Mouse (Mus musculus) liver, embryonic 12.5 days (tissue): ENCODE measurements around the gene Kctd21. TPM values are rescaled to one million over a fixed set of nuclear protein-coding genes. Genes with fewer than 3 reads are reported as not detected.

Source experiments
- ATAC-seq: fragments of 200-750 bp; cut with Nextera tagmentation; 2 replicates; pipeline ENCODE4 v1.8.0; 2017; ENCODE audit warnings: moderate number of reproducible peaks, mild to moderate bottlenecking, moderate library complexity
- H3K27ac ChIP-seq: fragments of 300-500 bp; sonication (generic); 2 replicates; pipeline ENCODE4 v1.5.1; 2016; ENCODE audit warnings: mild to moderate bottlenecking
- H3K27me3 ChIP-seq: fragments of 300-500 bp; sonication (generic); replicated peaks from 2 replicates; pipeline ENCODE4 v1.6.1; 2016; ENCODE audit warnings: mild to moderate bottlenecking, moderate library complexity
- H3K36me3 ChIP-seq: fragments of 300-500 bp; sonication (generic); 2 replicates; pipeline ENCODE4 v1.6.1; 2016; ENCODE audit warnings: mild to moderate bottlenecking, moderate library complexity
- H3K4me1 ChIP-seq: fragments of 300-500 bp; sonication (generic); 2 replicates; pipeline ENCODE4 v1.6.1; 2016
- H3K4me2 ChIP-seq: fragments of 300-500 bp; sonication (generic); 2 replicates; pipeline ENCODE4 v1.6.1; 2016; ENCODE audit warnings: mild to moderate bottlenecking, moderate library complexity
- H3K4me3 ChIP-seq: fragments of 300-500 bp; sonication (generic); 2 replicates; pipeline ENCODE4 v1.5.1; 2016; ENCODE audit warnings: mild to moderate bottlenecking, moderate library complexity
- H3K9ac ChIP-seq: fragments of 300-500 bp; sonication (generic); 2 replicates; pipeline ENCODE4 v1.6.1; 2016; ENCODE audit warnings: mild to moderate bottlenecking, moderate library complexity
- H3K9me3 ChIP-seq: fragments of 300-500 bp; sonication (generic); replicated peaks from 2 replicates; pipeline ENCODE4 v1.6.1; 2016; ENCODE audit warnings: mild to moderate bottlenecking, moderate library complexity
- WGBS: fragments of 180-500 bp; shearing (Covaris S2); methylation state at CpG from one replicate; pipeline ENCODE4 v1.1.7; 2016; ENCODE audit not compliant: insufficient replicate concordance; 5-methylcytosine and 5-hydroxymethylcytosine counted together
- polyA plus RNA-seq: library from polyadenylated mRNA; unstranded; fragments of >200 nt; fragmentation: Nextera tagmentation; extraction: Ambion mirVana; gene quantifications from 2 replicates; pipeline ENCODE4 v1.2.1, GENCODE M21; 2016

Kctd21 gene
- polyA plus RNA-seq, 1 experiment from 2014 or later = 1.1 TPM

- H3K36me3 ChIP-seq = peaks cover 59% of the 10 kb centered on the region
- peaks cover 6% of the 10 kb centered on the region; the same call in 1 of the 2 replicates for H3K4me1 ChIP-seq
- no peak overlapping the region for H3K4me2 ChIP-seq
- H3K9me3 ChIP-seq = no peaks in the 10 kb centered on the region
- H3K9ac ChIP-seq = no peak overlapping the region
- 82% methylated on average over 2 of the region's 2 CpGs for WGBS
- H3K27ac ChIP-seq = no peak overlapping the region
- no peak overlapping the region for H3K4me3 ChIP-seq
- H3K27me3 ChIP-seq = no peaks in the 10 kb centered on the region
- no peak for ATAC-seq
Measured at GRCm38 (mm10) chr7:97306813-97307212, 25.3 kb upstream of the Kctd21 start.

DNA sequence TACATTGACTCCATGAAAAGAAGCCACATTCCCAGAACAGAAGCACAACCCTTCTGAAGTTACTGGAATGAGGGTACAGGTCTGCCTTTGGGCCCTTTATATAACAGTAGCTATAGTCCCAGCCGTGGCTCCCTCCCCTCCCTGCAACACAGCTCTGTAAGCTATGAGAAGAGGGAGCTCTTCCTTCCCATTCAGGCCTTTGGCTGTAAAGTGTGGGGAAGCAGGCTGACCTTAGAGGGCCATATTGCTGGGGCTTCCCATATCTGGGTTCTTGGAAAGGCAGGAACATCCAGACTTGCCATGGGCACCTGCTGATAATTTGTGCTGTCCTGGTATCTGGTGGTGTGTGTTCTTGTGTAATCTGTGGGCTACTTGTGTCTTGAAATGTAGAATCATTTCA, 24.6 kb upstream of the Kctd21 start:
- H3K27ac ChIP-seq = no peak overlapping the region
- no peak overlapping the region for H3K9ac ChIP-seq
- peaks cover 6% of the 10 kb centered on the region; the same call in 1 of the 2 replicates for H3K4me1 ChIP-seq
- peaks cover 59% of the 10 kb centered on the region for H3K36me3 ChIP-seq
- 86% methylated on average over 1 of the region's 1 CpGs for WGBS
- H3K9me3 ChIP-seq = no peaks in the 10 kb centered on the region
- H3K4me2 ChIP-seq = no peak overlapping the region
- no peak overlapping the region for H3K4me3 ChIP-seq
- no peak for ATAC-seq
- no peaks in the 10 kb centered on the region for H3K27me3 ChIP-seq

GRCm38 (mm10) chr7:97309461-97310340, 22.4 kb upstream of the Kctd21 start:
- Histone ChIP-seq H3K27me3 (no peaks in the 10 kb centered on the region), H3K4me3 (no peak overlapping the region), H3K36me3 (peaks cover 39% of the 10 kb centered on the region), H3K27ac (no peak overlapping the region), H3K4me1 (peaks cover 6% of the 10 kb centered on the region; the same call in 1 of the 2 replicates), H3K9ac (no peak overlapping the region), H3K9me3 (no peaks in the 10 kb centered on the region), H3K4me2 (no peak overlapping the region)
- no peak for ATAC-seq
- WGBS = 65% methylated on average over 4 of the region's 4 CpGs

GRCm38 (mm10) chr7:97310341-97310635, 21.8 kb upstream of the Kctd21 start:
- Histone ChIP-seq H3K4me1 (peaks cover 5% of the 10 kb centered on the region; the same call in 1 of the 2 replicates), H3K9ac (no peak overlapping the region), H3K36me3 (peaks cover 34% of the 10 kb centered on the region), H3K4me2 (no peak overlapping the region), H3K9me3 (no peaks in the 10 kb centered on the region), H3K27me3 (no peaks in the 10 kb centered on the region), H3K27ac (no peak overlapping the region), H3K4me3 (no peak overlapping the region)
- no peak for ATAC-seq
- WGBS = 81% methylated on average over 3 of the region's 3 CpGs

GRCm38 (mm10) chr7:97311620-97312019, 20.5 kb upstream of the Kctd21 start:
- H3K9ac ChIP-seq = no peak overlapping the region
- no peak overlapping the region for H3K27ac ChIP-seq
- no peaks in the 10 kb centered on the region for H3K27me3 ChIP-seq
- H3K36me3 ChIP-seq = peaks cover 26% of the 10 kb centered on the region
- no peaks in the 10 kb centered on the region for H3K9me3 ChIP-seq
- no peak overlapping the region for H3K4me2 ChIP-seq
- no peak overlapping the region for H3K4me3 ChIP-seq
- ATAC-seq = no peak
- no peaks in the 10 kb centered on the region for H3K4me1 ChIP-seq
- WGBS = 80% methylated on average over 14 of the region's 14 CpGs

- no peak overlapping the region for H3K4me2 ChIP-seq
- H3K27ac ChIP-seq = no peak overlapping the region
- H3K4me3 ChIP-seq = no peak overlapping the region
- no peak for ATAC-seq
- WGBS = 85% methylated on average over 17 of the region's 17 CpGs
- no peaks in the 10 kb centered on the region for H3K4me1 ChIP-seq
- peaks cover 23% of the 10 kb centered on the region for H3K36me3 ChIP-seq
- H3K9ac ChIP-seq = no peak overlapping the region
- no peaks in the 10 kb centered on the region for H3K9me3 ChIP-seq
- no peaks in the 10 kb centered on the region; the same call in 1 of the 2 replicates for H3K27me3 ChIP-seq
Measured at GRCm38 (mm10) chr7:97312196-97312595, 19.9 kb upstream of the Kctd21 start.

- WGBS = 63% methylated on average over 6 of the region's 6 CpGs
Measured at GRCm38 (mm10) chr7:97312856-97313255, 19.3 kb upstream of the Kctd21 start.

GRCm38 (mm10) chr7:97313364-97313995, 18.6 kb upstream of the Kctd21 start:
- no peak overlapping the region for H3K27ac ChIP-seq
- no peaks in the 10 kb centered on the region for H3K4me1 ChIP-seq
- H3K9ac ChIP-seq = no peak overlapping the region
- H3K9me3 ChIP-seq = no peaks in the 10 kb centered on the region
- peaks cover 14% of the 10 kb centered on the region for H3K36me3 ChIP-seq
- H3K4me2 ChIP-seq = no peak overlapping the region
- no peak for ATAC-seq
- WGBS = 71% methylated on average over 7 of the region's 7 CpGs
- H3K4me3 ChIP-seq = no peak overlapping the region
- H3K27me3 ChIP-seq = no peaks in the 10 kb centered on the region; the same call in 1 of the 2 replicates

More at GRCm38 (mm10) chr7:97312856-97313255, 19.3 kb upstream of the Kctd21 start:
- Histone ChIP-seq H3K9ac (no peak overlapping the region), H3K36me3 (peaks cover 18% of the 10 kb centered on the region), H3K9me3 (no peaks in the 10 kb centered on the region), H3K27me3 (no peaks in the 10 kb centered on the region; the same call in 1 of the 2 replicates), H3K27ac (no peak overlapping the region), H3K4me2 (no peak overlapping the region), H3K4me1 (no peaks in the 10 kb centered on the region), H3K4me3 (no peak overlapping the region)
- no peak for ATAC-seq

DNA sequence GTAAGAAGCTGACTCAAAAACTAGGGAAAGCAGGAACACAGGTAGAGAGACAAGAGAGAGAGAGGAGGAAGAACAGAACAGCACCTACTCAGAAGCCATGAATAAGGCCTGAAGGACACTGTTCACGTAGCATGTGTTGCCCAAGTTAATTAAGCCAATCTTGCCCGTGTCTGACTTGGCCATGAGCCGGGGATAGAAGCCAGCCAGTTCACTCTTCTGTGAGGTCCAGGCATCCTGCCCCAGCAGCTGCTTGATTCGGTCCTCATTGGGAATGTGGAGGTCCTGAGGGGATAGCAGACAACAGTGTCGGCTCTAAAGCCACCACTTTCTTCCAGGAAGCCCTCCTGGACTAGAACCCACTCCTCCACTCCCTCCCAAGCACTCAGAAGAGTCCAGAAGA, 17.5 kb upstream of the Kctd21 start:
- ATAC-seq = no peak
- WGBS = 75% methylated on average over 5 of the region's 5 CpGs

DNA sequence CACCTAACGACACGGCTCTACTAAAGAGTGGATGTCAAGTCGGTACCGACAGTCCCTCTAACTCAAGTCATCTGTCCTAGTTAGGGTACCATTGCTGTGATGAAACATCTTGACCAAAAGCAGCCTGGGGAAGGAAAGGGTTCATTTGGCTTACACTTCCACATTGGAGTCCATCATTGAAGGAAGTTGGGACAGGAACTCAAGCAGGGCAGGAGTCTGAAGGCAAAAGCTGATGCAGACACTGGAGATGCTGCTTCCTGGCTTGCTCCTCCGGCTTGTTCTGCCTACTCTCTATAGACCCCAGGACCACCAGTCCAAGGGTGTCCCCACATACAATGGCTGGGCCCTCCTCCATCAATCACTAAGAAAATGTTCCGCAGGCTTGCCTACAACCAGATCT, 16.5 kb upstream of the Kctd21 start:
- no peak overlapping the region for H3K9ac ChIP-seq
- no peaks in the 10 kb centered on the region for H3K9me3 ChIP-seq
- H3K27ac ChIP-seq = no peak overlapping the region
- no peak overlapping the region for H3K4me2 ChIP-seq
- H3K36me3 ChIP-seq = no peaks in the 10 kb centered on the region
- H3K4me1 ChIP-seq = no peaks in the 10 kb centered on the region
- no peak overlapping the region for H3K4me3 ChIP-seq
- no peaks in the 10 kb centered on the region; the same call in 1 of the 2 replicates for H3K27me3 ChIP-seq
- no peak for ATAC-seq
- WGBS = 72% methylated on average over 6 of the region's 6 CpGs

More for the DNA sequence above, 17.5 kb upstream of the Kctd21 start:
- Histone ChIP-seq H3K4me2 (no peak overlapping the region), H3K27me3 (no peaks in the 10 kb centered on the region; the same call in 1 of the 2 replicates), H3K9me3 (no peaks in the 10 kb centered on the region), H3K27ac (no peak overlapping the region), H3K4me1 (no peaks in the 10 kb centered on the region), H3K9ac (no peak overlapping the region), H3K4me3 (no peak overlapping the region), H3K36me3 (0 out of 2 replicates have a peak, but pooled peaks cover 7% of the 10 kb centered on the region)

DNA sequence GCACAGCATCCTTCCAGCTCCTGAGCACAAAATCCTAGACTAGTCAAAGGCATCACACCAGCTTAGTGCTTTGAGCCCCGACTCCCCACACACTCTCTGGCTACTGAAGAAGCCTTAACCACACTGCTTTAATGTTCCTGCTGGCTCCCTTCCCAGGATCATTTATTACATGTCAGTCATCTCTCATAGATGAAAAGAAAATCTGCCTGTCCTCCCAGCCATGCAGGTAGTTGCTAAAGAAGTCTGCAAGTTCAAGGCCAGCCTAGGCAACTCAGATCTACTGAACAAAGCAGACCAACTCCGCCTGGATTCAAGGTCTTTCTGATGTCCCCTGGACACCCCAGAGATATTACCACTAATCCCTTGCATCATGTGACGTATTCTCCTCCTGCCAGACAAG, 14.4 kb upstream of the Kctd21 start:
- no peak overlapping the region for H3K4me2 ChIP-seq
- no peak overlapping the region for H3K27ac ChIP-seq
- no peak overlapping the region for H3K4me3 ChIP-seq
- H3K9me3 ChIP-seq = no peaks in the 10 kb centered on the region
- ATAC-seq = no peak
- no peaks in the 10 kb centered on the region for H3K36me3 ChIP-seq
- no peaks in the 10 kb centered on the region; the same call in 1 of the 2 replicates for H3K27me3 ChIP-seq
- no peaks in the 10 kb centered on the region for H3K4me1 ChIP-seq
- 64% methylated on average over 3 of the region's 3 CpGs for WGBS
- no peak overlapping the region for H3K9ac ChIP-seq

GRCm38 (mm10) chr7:97324342-97324741, 7.8 kb upstream of the Kctd21 start:
- no peaks in the 10 kb centered on the region for H3K36me3 ChIP-seq
- ATAC-seq = no peak
- no peak overlapping the region for H3K4me3 ChIP-seq
- peaks cover 9% of the 10 kb centered on the region; the same call in 1 of the 2 replicates for H3K4me1 ChIP-seq
- H3K9ac ChIP-seq = no peak overlapping the region
- H3K4me2 ChIP-seq = no peak overlapping the region
- H3K9me3 ChIP-seq = no peaks in the 10 kb centered on the region
- H3K27me3 ChIP-seq = peaks cover 62% of the 10 kb centered on the region
- WGBS = 77% methylated on average over 8 of the region's 8 CpGs
- no peak overlapping the region for H3K27ac ChIP-seq
